Mouse (Mus musculus): ENCODE results near the gene Btf3. TPM values are rescaled to one million over a fixed set of nuclear protein-coding genes. Genes with fewer than 3 reads are reported as not detected.
A peak's percentile ranks its signal among the peaks of the same experiment; 100 is the strongest.

Btf3 gene
- total RNA-seq (2018; cell fraction: chromatin; rRNA removed) = 100 to 1,000 TPM in 1 of 26 experiments, 10 to 100 TPM in 25; 26.7 to 120 (median 61.4) TPM
- 100 to 1,000 TPM; 302 to 427 (median 356) TPM for total RNA-seq (2018; cell fraction: cytosol; rRNA removed)
- total RNA-seq (2018; cell fraction: nucleus; rRNA removed) = 100 to 1,000 TPM in 17 of 26 experiments, 10 to 100 TPM in 9; 53.7 to 207 (median 110) TPM
- polyA plus RNA-seq (2018) = 403 to 596 TPM (median 502 TPM) in 3 replicates

DNA sequence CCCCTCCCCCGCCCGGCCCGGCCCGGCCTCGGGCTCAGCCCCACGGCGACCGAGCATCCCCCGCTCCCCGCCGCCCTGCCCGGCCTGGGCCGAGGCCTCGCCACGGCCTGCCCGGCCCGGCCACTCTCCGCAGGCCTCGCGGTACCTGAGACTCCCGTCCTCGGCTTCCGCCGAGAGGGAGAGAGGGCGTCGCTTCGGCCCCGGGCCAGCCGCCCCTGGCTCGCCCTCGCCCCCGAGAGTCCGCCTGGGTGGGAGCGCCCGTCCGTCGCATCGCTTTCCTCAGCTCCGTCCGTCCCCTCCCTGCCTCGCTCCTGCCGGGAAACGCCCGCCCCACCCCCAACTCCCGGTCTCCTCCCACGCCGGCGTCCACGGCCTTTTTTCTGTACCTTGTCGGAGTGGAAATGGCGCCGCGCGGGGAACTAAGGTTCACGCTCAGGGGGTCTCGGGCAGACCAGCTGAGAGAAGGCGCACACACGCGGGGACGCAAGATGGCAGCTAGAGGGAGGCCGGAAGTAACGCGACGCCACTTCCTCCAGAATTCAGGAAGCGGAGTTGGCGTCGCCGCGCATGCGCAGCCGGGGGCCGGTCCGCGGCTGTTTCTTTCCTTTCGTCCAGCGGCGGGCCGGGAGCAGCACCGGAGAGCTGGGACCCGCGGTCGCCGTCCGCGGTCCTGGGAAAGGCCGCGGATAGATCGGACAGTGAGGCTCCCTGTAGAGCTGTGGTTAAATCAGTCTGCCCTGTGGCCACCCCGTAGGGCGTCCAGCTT lies at the start of gene Btf3:
Btf3 (minus strand) TSS at position 527 of the 766 bp plus-strand sequence.
- Histone ChIP-seq H3K79me2 (ENCODE audit: inconsistent target) (peaks cover 49% of the 10 kb centered on the region), H3K36me3 (ENCODE audit: inconsistent target) (peaks cover 19% of the 10 kb centered on the region; the same call in 1 of the 2 replicates), H3K4me3 (ENCODE audit: inconsistent target) (peak within 1 kb of the TSS; percentile 69), H3K27ac (peak within 1 kb of the TSS; percentile 51)
- under 1% methylated on average over 85 of the region's 90 CpGs for WGBS (ENCODE audit: missing documents)

DNA sequence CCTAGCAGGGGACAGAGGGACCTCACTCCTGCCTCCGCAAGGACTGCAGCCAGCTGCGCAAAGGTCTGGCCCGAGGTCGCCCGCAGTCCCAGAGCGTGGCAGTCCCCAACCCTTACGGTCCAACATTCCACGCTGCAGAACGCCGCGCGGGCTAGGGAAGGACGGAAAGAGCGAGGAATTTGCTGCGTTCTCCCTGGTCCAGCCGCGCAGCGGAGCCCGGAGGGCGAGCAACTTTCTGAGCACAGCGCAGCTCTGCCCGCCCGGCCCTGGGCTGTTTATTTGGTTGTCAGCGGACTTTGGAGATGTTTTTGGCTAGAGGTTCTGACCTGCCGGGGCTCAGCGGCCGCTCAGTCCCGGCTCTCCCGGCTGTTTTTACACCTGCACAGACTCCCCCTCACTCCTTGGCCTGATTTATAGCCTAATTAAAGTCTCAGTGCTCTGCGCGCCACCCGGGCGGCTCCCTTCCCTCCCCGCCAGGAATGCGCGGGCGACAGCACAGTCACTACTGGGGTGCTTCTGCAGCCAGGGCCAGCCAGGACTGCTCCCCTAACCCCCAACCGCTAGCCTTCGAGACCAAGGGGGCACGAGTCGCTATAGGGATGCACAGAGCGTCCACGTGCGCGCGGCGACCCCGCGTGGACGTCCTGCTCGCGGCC lies 49.1 kb upstream of the Btf3 start:
- 7% methylated on average over 48 of the region's 52 CpGs for WGBS (ENCODE audit: missing documents)
- no peaks in the 10 kb centered on the region for H3K36me3 ChIP-seq (ENCODE audit: inconsistent target)
- no peak overlapping the region for H3K27ac ChIP-seq
- H3K4me3 ChIP-seq (ENCODE audit: inconsistent target) = no peak overlapping the region
- H3K79me2 ChIP-seq (ENCODE audit: inconsistent target) = no peaks in the 10 kb centered on the region

DNA sequence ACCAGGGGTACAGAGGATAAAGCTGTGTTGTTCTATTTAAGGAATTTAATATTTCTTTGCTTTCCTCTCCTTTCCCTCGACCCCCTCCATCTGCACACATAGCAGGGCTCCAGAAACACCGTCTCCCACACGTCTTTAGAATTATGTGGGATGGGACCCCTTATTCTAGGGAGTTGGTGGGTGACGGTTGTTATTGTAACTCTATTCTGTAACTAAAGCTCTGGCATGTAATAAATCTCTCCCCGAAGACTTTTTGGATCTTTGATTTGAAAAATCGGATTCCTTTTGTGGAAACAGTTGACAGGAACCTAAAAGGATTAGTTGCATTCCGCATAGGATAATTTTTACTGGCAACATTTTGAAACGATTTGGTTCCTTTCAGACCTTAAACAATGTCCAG lies 48.3 kb upstream of the Btf3 start:
- WGBS (ENCODE audit: missing documents) = 11% methylated on average over 8 of the region's 8 CpGs
- H3K79me2 ChIP-seq (ENCODE audit: inconsistent target) = no peaks in the 10 kb centered on the region
- H3K27ac ChIP-seq = no peak overlapping the region
- no peaks in the 10 kb centered on the region for H3K36me3 ChIP-seq (ENCODE audit: inconsistent target)
- H3K4me3 ChIP-seq (ENCODE audit: inconsistent target) = no peak overlapping the region

DNA sequence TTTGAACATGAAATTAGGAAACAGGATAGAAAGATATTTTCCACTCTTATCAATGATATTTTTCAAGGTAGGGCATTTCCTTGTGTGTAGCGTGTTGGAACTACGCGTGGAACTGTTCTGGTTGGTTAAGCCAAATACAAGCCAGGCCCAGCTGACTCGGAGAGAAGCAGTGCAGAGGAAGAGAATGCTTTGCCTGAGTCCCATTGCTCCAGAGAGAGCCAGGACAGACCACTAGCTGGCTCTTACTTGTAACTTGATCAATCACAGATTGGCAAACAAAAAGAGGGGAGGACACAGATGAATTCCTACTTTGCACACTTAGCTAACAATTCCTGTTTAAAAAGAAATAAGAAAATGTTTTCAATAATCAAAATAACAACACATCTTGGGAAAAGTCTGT lies 46.2 kb upstream of the Btf3 start:
- Histone ChIP-seq H3K27ac (no peak overlapping the region), H3K4me3 (ENCODE audit: inconsistent target) (no peak overlapping the region), H3K36me3 (ENCODE audit: inconsistent target) (no peaks in the 10 kb centered on the region), H3K79me2 (ENCODE audit: inconsistent target) (no peaks in the 10 kb centered on the region)
- 33% methylated on average over 4 of the region's 4 CpGs for WGBS (ENCODE audit: missing documents)

DNA sequence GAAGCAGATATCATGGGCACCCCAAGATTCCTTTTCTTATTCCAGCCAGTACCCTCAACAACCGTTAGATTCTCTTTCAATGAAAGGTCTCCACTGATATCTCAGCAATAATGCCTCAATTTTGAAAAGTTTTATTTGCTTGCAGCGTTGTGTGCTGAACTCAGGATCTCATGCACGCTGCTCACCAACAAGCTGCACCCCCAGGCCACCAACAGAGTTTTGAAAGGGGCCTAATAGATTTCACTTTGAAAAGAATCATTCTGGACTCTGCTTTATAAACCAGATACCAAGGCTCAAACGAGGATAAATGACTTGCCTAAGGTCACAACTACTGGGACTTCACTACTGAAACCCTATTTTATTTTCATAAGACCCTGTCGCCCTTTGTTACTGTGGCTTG lies 44.4 kb upstream of the Btf3 start:
- Histone ChIP-seq H3K27ac (no peak overlapping the region), H3K36me3 (ENCODE audit: inconsistent target) (no peaks in the 10 kb centered on the region), H3K4me3 (ENCODE audit: inconsistent target) (no peak overlapping the region), H3K79me2 (ENCODE audit: inconsistent target) (no peaks in the 10 kb centered on the region)
- 15% methylated on average over 5 of the region's 5 CpGs for WGBS (ENCODE audit: missing documents)

DNA sequence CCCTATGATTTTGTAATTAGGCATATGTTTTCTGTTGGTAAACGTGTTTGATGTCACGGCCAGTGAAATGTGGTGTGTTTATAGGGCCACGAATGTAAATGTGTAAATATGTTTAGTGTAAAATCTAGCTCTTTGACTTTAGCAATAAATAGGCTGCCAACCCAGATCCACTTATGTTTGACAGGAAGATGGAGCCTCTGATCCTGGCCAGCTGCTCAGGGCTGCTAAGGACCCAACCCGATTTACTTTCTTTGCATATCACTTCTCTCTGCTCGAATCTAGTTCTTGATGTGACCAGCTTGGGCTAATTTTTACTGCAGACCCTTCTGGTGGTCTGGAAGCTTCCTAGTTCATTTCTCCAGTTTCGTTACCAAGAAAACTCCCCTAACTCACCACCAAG lies 43.6 kb upstream of the Btf3 start:
- no peaks in the 10 kb centered on the region for H3K79me2 ChIP-seq (ENCODE audit: inconsistent target)
- H3K36me3 ChIP-seq (ENCODE audit: inconsistent target) = no peaks in the 10 kb centered on the region
- no peak overlapping the region for H3K27ac ChIP-seq
- 8% methylated on average over 6 of the region's 6 CpGs for WGBS (ENCODE audit: missing documents)
- no peak overlapping the region for H3K4me3 ChIP-seq (ENCODE audit: inconsistent target)

DNA sequence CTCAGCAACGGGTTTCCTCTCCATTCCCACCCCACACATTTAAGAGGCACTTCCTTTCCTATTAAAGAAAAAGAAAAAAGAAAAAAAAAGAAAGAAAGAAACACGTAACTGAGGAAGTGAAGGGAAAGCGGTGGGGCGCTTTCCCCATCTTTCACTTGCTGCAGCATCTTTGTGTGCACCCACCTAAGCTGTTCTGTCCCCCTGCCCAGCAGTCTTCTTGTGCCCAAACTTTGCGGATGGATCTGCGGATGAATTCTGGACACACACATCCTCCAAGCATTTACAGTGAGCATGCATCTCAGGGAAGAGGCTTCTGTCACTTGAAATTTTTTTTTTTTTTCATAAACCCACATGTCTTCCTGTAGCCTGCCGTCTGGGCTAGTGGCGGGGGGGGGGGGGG lies 42.5 kb upstream of the Btf3 start:
- no peaks in the 10 kb centered on the region for H3K79me2 ChIP-seq (ENCODE audit: inconsistent target)
- 4% methylated on average over 5 of the region's 8 CpGs for WGBS (ENCODE audit: missing documents)
- no peak overlapping the region for H3K27ac ChIP-seq
- H3K4me3 ChIP-seq (ENCODE audit: inconsistent target) = no peak overlapping the region
- no peaks in the 10 kb centered on the region for H3K36me3 ChIP-seq (ENCODE audit: inconsistent target)

DNA sequence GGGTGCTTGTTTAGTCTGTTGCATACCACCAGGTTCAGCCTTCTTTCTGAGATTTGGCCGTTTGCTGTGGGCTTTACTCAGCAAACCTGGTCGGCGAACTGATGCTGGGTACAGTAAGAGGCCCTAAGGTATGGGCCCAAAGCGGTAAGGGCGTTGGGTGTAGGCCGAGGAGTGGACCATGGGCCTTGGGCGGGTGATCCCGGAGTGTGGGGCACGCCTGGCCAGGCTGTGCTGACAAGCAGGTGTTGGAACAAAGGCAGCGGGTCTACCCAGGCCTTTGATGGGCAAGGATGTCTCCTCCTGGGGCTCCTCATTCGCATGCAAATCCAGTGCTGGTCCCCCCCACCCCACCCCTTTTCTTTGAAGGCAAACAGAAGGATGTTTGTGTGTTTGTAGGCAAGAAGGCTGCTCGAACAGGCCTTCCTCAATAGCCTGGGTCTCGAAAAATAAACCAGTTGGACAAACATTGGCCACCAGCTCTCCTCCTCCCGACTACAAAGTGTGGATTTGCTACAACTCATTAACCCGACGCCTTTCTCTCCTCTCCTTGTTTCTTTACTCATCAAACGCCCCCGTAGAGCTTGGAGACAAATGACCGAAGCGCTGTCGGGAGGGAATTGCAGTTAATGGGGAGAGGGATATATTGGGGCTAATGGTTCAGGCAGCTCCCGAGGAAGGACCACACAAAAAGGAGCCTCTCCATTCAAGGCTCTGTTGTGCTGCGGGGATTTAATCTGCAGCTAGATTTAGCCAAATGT lies 41.8 kb upstream of the Btf3 start:
- Histone ChIP-seq H3K36me3 (ENCODE audit: inconsistent target) (no peaks in the 10 kb centered on the region), H3K4me3 (ENCODE audit: inconsistent target) (no peak overlapping the region), H3K27ac (no peak overlapping the region), H3K79me2 (ENCODE audit: inconsistent target) (no peaks in the 10 kb centered on the region)
- 13% methylated on average over 23 of the region's 23 CpGs for WGBS (ENCODE audit: missing documents)

DNA sequence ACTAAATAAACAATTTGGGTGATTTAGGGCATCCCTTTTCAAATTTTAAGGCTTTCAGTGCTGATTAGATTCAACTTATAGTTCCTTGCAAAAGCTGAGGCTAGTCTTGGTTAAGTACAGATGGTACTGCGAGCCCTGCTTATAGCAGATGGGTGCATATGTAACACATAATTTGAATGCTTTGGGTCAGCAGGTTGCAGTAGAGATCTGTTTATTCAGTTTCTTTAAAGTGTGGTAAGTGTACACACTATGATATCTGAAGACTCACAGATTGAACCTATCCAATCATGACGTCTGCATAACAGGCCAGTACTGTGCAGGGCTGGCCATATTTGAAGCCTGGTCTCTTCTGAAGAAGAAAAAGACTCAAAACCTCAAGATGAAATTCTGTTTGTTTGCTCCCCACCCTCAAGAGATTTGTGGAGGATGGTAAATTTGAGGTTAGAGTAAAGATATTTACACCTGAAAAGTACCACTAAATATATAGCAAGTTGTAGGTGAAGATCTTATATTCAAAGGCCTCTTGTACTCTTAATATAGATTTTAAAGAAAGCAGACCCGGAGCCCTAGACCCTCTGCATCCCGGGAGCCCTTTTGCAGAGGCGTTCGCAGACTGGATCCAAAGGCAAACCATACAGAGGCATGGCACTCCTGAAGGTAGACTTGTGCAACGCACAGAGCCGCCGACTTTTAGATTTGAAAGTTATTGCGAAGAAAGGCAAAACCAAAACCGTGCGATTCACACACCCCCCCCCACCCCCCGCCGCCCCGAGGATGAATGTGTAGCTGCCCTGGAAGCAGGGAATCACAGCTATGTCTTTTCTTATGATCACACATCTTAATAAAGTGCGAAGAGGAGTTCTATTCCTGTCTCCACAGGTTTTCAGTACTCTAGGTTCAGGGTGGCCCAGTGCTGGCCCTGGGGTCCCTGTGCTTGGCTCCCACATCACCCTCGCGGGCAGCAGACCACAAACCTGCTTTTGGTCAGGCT lies 40.9 kb upstream of the Btf3 start:
- H3K4me3 ChIP-seq (ENCODE audit: inconsistent target) = no peak overlapping the region
- H3K27ac ChIP-seq = no peak overlapping the region
- H3K79me2 ChIP-seq (ENCODE audit: inconsistent target) = no peaks in the 10 kb centered on the region
- WGBS (ENCODE audit: missing documents) = 10% methylated on average over 18 of the region's 18 CpGs
- H3K36me3 ChIP-seq (ENCODE audit: inconsistent target) = no peaks in the 10 kb centered on the region

DNA sequence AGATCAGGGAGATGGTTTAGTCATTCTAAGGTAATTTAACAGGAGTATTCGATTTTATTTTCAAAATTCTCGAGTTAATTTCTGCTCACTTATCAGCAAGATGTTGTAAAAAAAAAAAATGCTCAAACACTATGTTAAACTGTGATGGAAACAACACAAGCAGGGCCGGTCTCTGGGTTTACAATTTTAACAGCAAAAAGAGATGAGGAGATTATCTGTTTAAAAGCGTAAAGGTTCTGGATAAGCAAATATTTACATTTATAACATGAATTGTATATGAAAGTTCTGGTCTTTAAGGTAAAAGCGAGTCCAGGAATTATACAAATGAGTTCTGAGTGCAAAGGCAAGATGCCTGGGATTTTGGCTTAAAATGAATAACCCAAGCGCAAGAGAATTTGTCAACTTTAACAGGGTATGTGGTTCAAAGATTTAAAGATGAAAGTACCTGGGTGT lies 40.2 kb upstream of the Btf3 start:
- 19% methylated on average over 6 of the region's 6 CpGs for WGBS (ENCODE audit: missing documents)
- Histone ChIP-seq H3K79me2 (ENCODE audit: inconsistent target) (no peaks in the 10 kb centered on the region), H3K4me3 (ENCODE audit: inconsistent target) (no peak overlapping the region)

DNA sequence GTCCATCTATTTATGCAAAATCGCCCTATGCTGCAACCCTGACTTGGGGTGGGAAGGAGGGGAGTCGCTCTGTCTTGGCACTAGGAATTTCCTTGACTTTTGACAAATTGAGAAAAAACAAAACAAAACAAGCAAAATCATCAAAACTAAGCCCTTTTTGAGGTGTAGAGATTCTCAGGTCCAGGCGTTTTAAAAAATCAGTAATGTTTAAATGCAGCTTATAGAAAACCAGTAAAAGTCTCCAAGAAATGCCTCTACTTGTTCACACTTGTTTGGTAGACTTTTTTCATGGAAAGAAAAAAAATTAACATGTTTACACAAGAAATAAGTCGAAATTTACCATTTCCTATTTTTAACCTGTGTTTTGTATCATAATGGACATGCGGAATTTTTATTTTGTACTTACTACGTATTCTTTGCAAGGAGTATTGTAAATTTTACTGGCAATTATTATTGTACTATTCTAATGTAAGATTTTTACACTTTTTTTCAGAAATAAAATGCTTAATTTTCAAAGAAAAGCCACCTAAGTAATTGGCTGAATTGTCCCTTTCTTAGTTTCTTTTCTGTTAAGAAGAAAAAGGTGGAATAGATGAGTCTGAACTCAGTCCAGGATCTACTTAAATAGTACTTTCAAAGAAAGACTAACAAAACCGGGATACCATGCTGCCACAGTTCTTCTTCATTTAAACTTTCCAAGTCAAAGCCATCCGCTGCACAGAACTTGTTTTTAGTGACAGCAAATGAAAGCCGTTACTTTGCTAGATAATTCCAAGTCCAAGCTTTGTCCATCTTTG lies 39.6 kb upstream of the Btf3 start:
- Histone ChIP-seq H3K36me3 (ENCODE audit: inconsistent target) (no peaks in the 10 kb centered on the region), H3K4me3 (ENCODE audit: inconsistent target) (no peak overlapping the region), H3K27ac (no peak overlapping the region), H3K79me2 (ENCODE audit: inconsistent target) (no peaks in the 10 kb centered on the region)
- WGBS (ENCODE audit: missing documents) = 17% methylated on average over 9 of the region's 9 CpGs

More for the DNA sequence above, 40.2 kb upstream of the Btf3 start:
- Histone ChIP-seq H3K36me3 (ENCODE audit: inconsistent target) (no peaks in the 10 kb centered on the region), H3K27ac (no peak overlapping the region)

DNA sequence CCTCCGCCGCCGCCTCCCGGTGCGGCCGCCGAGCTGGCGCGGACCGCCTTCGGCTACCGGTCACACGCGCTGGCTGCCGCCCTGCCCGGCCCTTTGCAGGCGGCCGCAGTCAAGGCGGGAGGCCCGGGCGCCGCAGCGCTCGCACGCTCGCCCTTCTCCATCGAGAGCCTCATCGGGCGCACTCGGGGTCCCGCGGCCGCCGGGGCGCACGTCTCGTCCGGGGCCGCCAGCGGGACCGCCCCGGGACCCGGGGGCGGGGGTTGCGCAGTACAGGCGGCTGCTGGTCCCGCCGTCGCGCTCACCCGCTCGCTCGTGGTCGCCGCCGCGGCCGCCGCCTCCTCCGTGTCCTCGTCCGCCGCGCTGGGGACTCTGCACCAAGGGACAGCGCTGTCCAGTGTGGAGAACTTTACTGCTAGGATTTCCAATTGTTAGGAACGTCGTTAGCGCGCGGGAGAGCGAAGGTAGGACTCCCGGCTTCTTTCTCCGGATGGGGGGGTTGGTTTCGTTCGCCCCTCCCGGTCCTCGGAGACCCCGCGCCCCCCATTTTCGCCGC lies 38.8 kb upstream of the Btf3 start:
- H3K79me2 ChIP-seq (ENCODE audit: inconsistent target) = no peaks in the 10 kb centered on the region
- no peak overlapping the region for H3K27ac ChIP-seq
- H3K36me3 ChIP-seq (ENCODE audit: inconsistent target) = no peaks in the 10 kb centered on the region
- no peak overlapping the region for H3K4me3 ChIP-seq (ENCODE audit: inconsistent target)
- WGBS (ENCODE audit: missing documents) = 2% methylated on average over 80 of the region's 81 CpGs

Data from macrophage (primary cell).